Mouse (Mus musculus): Measurements from ENCODE around the gene Rab17. TPM values are rescaled to one million over a fixed set of nuclear protein-coding genes. Genes with fewer than 3 reads are reported as not detected.
A peak's percentile ranks its signal among the peaks of the same experiment; 100 is the strongest.

Rab17 gene
- total RNA-seq, 1 experiment from 2014 or later: not detected

DNA sequence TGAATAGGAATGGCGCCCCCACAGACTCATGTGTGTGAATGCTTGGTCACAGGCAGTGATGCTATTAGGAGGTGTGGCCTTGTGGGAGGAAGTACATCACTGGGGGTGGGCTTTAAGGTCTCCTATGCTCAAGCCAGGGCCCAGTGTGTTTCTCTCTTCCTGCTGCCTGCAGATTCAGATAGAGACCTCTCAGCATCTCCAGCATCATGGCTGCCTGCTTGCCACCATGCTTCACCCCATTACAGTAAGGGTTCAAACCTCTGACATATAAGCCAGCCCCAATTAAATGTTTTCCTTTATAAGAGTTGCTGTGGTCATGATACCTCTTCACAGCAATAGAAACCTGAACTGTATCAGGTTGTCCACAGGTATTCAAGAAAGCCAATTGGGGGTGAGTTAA, 26.5 kb upstream of the Rab17 start:
- no peak for DNase-seq

DNA sequence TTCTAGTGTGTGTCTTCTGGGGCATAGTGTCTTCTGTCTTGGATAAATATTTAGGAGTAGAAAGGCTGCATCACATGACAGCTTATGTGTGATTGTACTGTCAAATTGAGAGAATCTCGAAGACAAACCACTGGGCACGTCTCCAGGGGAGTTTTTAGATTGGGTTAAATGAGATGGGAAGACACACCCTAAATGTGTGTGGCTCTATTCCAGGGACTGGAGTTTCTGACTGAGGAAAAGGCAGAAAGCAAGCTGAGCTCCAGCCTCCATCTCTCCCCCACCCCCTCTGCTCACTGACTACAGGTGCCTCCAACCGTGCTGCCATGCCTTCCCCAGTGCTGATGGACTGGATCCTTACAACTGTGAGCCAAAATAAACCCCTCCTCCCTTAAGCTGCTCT, 11.9 kb upstream of the Rab17 start:
- DNase-seq: no peak

DNA sequence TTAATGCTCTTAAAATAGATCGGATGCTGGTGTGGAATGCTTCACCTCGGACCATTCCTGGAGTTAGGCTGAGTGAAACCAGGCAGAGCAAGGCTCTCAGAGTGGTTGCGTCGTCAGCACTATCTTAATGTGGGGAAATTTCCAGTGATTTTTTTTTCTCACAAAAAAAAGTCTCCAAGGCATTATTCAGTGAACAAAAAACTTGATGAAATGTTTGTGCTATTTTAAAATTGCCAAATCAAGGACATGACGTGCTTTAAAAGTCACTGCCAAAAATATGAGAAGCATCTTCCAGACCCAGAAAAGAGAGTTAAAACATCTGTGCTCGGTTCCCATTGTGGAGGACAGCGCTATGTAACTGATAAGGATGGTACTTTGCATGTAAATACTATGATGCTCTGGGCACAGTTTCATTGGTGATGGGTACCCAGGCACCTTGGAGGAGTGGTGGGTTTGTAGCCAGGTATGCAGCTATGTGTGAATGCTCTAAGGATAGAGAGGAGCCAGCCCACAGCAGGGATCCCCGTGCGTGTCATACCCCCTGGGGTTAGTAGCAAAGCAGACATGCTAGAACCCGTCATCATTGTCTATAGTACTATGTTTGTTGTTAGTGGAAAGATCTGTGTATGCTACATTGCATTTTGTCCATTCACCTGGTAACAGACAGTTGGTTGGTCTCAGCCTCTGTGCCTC, 11.3 kb upstream of the Rab17 start:
- no peak for DNase-seq

DNA sequence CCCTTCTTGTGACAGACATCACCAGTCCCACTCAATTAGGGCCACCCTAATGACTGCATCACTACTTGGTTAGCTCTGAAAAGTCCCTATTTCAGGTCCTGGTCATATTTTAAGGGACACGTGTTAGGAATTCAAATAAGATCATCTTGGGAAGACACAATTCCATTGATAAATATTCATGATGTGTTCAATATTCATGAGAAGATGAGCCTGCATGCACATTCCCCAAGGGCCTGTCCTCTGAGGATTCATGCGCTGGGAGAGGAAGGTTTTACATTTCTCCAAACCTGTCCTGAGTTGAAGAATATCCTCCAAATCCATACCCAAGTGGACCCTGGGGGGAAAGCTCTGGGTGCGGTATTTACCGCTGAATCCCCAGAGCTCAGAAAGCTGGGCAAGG, 6.5 kb upstream of the Rab17 start:
- DNase-seq: no peak

DNA sequence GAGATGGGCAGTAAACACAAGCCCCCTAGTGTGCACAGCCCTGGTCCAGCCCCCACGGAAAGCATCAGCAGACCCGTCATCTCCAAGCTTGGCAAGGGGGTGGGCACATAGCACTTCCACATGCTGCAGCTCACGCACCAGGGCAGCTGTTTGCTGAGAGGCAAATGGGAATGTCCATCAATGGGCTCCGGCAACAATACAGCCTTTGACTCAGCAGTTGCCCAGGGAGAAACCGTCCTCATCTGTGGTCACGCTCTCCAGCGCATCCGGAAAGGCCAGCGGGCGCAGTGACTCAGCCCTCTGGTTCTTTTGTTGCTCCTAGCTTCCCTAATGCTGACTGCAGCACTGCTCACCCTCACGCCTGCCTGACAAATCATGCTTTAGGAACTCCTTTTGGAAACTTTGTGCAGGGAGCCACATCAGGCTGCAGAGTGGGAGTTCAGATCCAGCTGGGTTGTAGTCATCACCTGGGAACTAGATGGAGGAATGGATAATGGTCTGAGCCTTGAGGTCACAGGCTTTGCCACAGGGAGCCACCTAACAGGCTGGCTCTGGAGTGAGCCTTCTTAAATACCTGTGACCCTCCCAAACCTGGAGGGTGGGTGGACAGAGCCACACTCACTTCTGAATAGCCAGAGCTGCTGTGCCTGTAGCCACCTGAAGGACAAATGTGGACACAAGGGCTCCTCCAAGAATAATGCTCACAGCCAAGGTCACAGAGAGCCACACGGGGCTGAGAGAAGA, 5.6 kb upstream of the Rab17 start:
- peak; percentile 77 for DNase-seq

DNA sequence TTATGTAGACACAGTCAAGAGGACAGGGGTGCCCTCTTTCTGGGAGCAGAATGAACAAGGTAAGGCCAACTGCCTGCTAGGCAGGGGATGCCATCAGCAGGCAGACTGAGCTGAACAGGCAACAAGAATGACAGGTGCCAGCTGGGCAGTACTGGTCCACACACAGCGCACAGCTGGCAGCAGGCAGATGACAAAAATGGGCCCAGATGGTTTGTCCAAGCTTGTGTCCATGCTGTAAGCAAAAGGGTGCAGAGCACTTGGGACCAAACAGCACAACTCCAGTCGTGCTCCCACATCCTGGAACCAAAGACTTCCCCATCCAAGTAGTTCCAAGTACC, 4.1 kb upstream of the Rab17 start:
- DNase-seq: no peak

DNA sequence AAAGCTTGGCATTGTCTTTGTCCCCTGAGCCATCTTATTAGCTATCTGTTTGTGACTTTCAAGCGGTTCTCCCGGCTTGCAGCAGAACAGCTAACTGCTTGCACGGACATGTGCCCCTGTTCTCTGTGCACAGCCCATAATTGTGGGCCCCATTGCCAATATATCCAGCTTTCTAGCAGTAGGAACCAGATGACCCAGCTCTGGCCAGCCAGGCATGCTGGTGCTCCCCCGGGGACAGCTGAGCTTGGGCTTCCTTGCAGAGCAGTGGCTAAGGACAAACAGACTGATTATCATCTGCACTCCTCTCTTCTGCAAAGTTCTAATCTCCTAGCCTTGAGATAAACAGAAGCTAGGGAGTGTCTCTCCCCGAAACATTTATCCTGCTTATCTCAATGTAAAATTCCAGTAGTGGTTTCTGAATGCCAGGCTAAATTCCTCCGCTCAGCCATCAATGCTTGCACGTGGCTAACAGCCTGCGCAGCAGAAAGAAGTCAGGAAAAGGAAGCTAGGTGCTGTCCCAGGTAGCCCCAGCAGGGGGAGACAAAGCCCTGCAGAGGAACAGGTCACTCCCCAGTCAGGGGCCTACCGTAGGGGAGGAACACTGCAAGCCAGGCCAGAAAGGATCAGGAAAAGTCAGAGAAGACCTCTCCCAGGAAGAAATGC, 3.6 kb upstream of the Rab17 start:
- peak; percentile 95 for DNase-seq

DNA sequence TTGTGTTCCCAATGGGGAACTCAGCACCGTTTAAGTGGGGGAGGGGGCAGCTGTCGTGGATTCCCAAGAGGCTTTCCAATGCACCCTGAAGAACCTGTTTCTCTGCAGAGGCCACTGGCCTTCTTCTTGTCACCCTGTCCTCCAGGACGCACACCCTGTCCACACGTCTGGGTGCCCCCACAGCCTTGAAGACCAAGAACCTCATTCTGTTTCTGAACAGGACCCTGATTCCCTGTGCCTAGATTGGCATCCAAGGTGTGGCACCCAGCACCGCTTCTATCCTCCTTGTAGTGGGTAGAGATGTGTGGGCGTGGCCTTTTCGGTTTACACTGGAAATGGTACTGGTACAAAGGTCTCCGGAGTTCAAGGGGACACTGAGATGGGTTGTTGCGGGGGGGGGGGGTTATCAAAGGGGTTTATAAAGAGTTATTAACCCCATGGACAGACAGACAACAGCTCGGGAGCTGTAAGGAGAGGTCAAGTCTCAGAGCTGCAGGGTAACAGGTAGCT, 475 bp upstream of the Rab17 start:
- no peak for DNase-seq

DNA sequence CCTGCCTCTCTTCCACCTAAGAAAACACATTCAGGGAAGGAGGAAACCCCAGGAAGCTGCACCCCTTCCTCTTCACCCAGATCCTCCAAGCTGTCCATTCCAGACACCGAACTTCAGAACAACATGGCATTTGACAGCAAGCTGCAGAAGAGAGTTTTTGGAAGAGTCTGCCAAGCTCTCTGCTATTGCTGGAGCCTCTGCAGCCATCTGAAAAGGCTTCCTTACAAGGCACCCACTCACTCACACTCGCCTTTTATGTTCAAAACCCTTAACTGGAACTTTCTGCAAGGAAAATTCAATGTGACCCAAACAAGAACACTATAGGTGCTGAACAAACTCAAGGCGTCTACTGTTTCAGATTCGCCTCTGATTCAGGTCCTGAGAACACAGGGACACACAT, 812 bp downstream of the Rab17 start:
- DNase-seq: no peak

DNA sequence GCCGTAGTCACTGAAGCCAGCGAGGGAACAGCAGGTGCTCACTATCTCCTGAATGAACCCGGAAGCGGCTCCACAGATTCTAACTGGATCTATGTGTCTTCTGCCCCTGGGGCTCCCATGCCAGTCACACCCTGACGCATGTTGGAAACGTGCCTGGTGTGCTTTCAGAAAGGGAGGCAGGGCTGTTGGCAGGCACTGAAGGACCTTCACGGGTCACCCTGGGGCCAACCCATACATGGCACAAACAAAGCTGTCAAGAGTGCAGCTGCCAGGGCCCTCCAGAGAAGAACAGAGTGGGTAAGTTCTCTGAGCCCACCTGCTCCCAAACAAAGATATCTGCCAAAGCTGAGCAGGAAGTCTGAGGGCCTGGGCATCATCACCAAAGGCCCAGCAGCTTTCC, 1.9 kb downstream of the Rab17 start:
- DNase-seq: peak; percentile 74

DNA sequence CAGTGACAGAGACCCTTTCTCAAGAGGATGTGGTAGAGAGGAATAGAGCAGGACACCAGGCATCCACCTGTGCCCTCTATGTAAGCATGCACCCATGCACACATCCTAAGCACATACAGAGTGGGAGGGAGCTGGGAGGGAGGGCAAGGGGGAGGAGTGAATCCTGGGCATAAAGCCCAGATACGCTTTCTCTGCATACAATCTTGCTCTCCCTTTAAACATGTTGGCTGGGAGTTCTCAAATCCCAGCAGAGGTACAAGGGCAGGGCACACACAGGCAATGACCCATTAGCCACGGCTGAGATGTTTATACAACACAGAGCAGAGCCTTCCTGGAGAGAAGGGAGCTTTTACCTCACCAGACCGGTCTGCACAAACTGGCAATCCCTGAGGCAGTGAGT, 6.5 kb downstream of the Rab17 start:
- no peak for DNase-seq

DNA sequence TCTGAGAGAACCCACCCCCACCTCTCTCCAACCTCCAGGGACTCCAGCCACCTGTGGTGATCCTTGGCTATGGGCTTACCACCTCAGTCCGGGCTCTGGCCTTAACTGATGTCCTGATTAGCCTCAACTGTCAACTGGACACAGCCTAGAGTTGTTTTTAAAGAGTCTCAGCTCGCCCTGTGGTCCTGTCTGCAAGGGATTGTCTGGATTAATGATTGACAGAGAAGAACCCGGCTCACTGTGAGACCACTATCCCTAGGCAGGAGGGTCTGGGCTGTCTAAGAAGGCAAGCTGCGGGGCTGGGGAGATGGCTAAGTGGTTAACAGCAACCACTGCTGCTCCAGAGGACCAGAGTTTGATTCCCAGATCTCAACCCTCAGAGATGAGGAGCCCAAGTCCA, 6.9 kb downstream of the Rab17 start:
- no peak for DNase-seq

DNA sequence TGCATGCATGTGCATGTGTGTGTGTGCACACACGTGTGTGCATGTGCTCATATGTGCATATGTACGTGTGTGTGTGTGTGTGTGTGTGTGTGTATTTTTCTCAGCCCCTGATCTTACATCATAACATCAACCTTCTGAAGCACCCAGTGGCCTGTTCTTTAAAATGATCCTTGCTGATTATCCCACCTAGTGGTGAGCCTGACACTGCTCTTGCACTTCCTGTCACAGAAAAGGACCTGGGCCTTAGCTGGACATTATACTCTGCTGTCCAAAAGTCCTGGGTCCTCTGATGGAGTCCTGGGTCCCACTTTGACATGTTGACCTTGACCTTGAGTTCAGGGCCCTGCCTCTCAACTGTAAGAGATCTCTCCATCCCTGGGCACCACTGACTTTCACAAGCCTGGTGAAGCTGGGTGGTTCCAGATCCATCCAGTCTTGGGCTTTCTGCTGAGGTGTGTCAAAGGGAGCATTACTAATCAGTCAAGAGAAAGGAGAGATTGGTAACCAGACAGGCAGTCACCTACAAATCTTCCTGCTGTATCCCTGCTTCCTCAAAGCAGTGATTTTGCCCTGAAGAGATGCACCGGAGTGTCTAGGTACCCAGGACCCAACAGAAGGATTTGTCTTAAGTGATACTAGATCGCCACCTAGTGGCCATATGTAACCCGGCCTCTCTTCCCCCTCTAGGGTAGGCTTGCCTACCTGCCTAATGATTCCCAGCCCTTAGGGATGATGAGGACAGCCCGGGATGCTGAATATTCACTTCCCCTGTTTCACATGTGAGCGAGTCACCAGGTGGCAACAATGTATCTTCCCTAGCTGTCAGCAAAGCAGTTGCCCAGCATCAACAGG, 13.0 kb downstream of the Rab17 start:
- peak; percentile 50 for DNase-seq

DNA sequence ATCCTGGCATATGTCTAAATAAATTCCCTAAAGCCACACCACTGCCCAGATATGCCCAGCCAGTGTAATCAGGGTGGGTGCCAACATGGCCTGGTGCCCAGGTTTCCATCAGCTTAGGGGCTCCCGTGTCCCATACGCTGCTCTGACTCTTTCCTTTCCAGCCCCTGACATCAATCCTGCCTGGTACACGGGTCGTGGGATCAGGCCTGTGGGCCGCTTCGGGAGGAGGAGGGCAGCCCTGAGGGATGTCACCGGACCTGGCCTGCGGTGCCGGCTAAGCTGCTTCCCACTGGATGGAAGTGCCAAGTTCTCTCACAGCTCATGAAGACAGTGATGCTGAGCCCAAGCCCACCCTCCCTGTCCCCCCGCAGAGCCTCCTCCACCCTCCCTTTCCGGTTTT, 15.8 kb downstream of the Rab17 start:
- no peak for DNase-seq

DNA sequence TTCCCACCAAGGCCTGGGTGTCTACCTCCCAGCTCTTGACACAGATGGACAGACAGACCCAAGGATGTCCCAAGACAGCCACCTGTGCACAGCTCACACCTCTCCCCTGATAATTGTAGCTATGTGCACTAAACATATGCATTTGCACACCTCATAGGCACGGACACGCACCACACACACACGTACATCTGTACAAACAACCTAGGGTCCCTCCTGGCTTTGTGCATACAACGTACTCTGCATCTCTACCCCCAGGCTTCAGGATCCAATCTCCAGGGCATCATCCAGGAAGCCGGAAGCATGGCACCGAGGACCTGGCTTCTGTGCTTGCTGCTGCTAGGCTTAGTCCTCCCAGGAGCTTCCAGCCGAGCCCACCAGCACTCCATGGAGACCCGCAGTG, 16.7 kb downstream of the Rab17 start, which contains the start of gene Prlh:
Prlh (plus strand) TSS at position 301 of the 400 bp plus-strand sequence.
- DNase-seq: no peak

DNA sequence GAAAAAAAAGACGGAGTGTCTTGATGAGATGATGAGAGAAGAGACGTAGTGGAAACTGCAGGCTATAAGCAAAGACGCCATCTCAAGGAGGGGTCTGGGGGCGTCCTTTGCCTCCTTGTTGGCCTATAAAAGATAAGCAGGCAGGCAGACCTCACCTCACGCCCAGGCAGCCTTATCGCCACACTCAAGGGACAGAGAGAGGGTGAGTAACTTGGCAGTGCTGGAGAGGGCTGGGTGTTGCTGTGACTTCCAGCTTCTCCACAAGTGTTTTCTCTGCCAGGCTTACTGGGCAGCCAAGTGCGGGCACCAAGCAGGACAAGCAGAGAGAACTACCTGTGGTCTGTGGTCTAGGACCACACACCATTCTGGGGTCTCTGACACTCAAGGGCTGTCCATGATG, 17.8 kb downstream of the Rab17 start:
- DNase-seq: no peak

DNA sequence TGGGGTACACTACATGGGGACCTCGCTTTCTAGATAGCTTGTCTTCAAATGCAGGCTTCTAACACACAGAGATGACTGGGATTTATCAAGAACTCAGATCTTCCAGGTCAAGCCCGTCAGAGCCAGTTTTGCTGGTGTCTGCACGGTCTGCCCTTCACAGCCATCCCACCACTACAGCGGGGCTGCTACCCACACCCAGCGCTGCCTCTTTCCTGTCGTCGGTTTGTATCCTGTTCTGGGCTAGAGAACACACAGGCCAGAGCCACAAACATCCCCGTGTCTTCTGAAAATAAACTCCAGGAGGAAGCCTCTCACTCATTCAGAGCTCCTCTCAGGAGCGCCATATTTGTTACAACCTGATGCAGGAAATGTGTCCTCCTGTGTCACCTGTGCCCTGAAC, 20.2 kb downstream of the Rab17 start:
- DNase-seq: no peak

DNA sequence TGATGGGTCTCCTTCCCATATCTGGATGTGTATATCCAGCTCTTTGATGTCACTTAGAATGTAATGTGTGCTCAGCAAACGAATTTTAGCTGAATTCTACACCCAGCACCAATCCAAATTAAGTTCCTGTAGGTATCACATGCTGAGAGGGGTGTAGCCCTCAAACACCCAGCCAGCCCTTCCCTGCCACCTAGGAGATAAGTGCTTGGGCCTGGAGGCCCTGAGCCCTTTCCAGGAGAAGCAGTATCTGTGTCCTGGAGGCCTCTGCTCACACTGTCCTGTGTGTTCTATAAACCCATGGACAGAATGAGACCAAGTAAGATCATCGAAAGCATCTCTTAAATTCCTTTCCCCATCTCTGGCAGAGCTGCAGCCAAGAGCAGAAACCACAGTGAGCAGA, 22.2 kb downstream of the Rab17 start:
- no peak for DNase-seq

DNA sequence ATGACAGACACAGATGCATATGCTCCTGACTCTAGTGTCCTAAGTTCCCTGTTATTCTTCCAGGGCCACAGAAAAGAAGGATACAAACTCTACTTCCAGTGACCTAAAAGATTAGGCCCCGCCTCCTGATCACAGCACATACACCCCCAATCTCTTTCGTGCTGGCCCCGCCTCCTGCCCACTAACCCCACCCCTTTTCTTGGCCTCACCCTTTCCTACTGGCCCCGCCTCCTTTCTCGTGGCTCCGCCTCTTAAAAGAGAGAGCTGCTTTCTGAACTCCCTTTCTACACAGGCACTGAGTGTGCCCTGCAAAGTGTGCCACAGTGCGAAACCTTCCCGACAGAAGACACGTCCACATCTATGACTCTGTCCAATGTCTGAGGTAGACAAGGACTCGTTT, 24.3 kb downstream of the Rab17 start:
- DNase-seq: no peak

DNA sequence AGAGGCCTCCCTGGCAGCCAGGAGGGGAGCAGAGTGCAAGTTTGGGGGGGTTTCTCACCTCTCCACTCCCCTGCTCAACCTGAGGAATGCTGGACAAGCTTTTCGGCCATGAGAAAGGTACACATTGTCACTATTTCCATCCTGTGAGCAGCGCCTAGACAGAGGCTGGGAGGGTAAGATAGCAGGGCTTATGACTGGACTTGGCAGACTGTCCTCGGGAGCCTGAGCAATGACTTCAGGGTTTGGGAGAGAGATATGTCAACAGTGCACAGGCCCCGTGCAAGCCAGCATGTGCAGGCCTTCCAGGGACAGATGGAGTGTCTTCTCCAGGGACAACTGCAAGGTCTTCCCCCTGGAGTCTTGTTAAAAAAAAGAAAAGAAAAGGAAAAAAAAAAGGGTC, 29.5 kb downstream of the Rab17 start:
- DNase-seq: no peak

DNA sequence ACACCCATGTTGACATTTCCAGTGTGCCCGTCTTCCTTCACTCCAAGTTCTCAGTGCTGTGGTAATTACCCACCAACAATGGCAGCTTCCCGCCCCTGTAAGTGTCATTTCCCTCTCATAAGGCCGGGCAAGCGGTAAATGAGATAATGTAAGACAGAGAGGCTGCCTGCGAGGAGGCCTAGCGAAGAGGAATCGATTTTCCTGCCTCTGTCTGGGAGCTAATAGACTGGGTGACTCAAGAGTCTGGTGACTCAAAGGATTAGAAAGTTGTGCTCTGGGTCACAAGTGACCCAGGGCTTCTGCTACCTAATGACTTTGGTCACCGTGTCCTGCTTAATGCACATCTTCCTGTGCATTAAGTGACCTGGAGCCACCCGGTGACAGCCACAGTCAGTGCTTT, 32.5 kb downstream of the Rab17 start:
- no peak for DNase-seq

DNA sequence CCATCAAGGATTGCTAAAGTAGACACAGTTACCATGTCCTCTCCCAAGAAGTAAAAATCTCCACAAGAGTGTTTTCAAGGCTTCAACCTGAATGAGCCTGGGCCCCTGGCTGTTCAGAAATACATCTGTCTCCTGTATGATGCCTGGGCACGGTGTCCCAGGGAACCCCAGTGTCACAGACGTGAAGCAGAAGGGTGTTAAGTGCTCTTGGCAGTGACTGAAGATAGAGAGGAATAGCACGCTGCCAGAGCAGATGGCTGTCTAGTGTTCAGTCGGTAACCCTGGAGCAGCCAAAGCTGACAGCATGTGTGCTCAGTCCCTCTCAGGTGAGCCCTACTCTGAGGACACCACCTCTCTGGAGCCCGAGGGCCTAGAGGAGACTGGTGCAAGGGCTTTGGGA, 36.5 kb downstream of the Rab17 start:
- DNase-seq: no peak

DNA sequence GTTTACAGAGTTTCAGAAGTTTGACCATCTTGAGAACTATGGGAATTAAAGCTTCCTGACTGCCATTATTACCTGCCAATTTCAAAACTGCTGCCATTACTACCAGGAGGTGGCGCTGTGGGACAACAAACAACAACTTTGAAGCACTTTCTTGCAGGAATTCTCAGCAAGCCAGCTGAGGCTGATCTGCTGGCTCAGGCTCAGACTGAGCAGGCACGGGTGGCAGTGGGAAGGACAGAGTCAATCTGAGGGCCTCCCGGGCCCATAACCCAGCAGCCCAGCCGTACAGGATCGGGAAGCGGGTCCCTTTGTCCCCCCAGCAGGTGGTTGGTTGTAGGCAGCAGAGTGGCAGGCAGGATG, 40.9 kb downstream of the Rab17 start:
- DNase-seq: peak; percentile 85
